Mouse (Mus musculus): ENCODE measurements at regions not wholly inside any gene's neighbourhood (a gene's known extent, or its start where the extent isn't known, plus 50 kb on each side); places are given as distances from the start of the nearest gene placed in this dataset.
A peak's percentile ranks its signal among the peaks of the same experiment; 100 is the strongest.

DNA sequence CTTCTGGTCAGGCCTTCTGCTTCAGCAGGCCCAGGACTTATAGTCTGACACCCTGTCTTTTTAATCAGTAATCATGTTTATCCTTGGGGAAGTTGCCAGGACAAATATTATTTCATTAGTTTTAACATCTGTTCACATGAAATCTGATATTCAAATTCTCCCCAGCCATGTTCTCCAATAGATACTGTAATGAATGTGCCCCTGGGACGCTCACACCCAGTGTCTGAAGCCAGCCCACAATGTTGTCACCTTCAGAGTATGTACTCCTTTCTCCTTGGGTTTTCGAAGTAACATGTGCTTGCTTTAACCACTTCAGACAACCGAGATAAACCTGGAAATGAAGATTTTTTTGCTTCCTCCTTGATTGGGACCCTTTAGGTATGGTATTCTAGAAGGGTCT lies 156.3 kb downstream of the Ackr3 start:
- no peaks in the 10 kb centered on the region for H3K36me3 ChIP-seq

DNA sequence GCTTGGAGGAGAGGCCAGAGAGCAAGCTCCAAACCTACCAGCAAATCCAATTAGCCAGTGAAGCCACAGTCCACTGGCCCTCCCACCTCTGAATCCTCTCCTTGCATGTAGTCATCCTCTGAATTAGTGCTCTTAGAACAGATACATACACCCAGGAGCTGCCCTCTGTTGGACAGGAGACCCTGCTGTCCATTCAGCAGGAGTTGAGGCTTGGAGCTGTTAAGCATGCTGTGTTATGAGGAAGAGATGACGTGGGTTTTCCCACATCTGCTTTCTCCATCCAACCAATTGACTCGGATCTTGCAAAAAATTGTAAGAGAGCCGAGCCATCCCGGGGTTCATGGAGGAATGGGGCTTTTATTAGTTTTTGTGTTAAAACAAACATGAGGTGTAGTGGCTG lies 160.7 kb downstream of the Ackr3 start:
- no peaks in the 10 kb centered on the region for H3K36me3 ChIP-seq
- 74% methylated on average over 4 of the region's 4 CpGs for WGBS
- no peaks in the 10 kb centered on the region for H3K9me3 ChIP-seq
- no peak overlapping the region for H3K27ac ChIP-seq (replicated peaks)
- no peak overlapping the region for H3K4me3 ChIP-seq
- no peaks in the 10 kb centered on the region for H3K4me1 ChIP-seq (replicated peaks)
- no peaks in the 10 kb centered on the region for H3K27me3 ChIP-seq
- H3K9ac ChIP-seq = no peak overlapping the region
- no peak overlapping the region for H3K4me2 ChIP-seq
- no peak for ATAC-seq (ENCODE audit: low read depth)

More for the DNA sequence above, 156.3 kb downstream of the Ackr3 start:
- H3K27me3 ChIP-seq = no peaks in the 10 kb centered on the region
- ATAC-seq (ENCODE audit: low read depth) = no peak
- no peak overlapping the region for H3K4me2 ChIP-seq
- H3K9ac ChIP-seq = no peak overlapping the region
- H3K4me3 ChIP-seq = no peak overlapping the region
- no peaks in the 10 kb centered on the region for H3K4me1 ChIP-seq (replicated peaks)
- no peaks in the 10 kb centered on the region for H3K9me3 ChIP-seq
- no peak overlapping the region for H3K27ac ChIP-seq (replicated peaks)
- WGBS = 83% methylated on average over 3 of the region's 3 CpGs

DNA sequence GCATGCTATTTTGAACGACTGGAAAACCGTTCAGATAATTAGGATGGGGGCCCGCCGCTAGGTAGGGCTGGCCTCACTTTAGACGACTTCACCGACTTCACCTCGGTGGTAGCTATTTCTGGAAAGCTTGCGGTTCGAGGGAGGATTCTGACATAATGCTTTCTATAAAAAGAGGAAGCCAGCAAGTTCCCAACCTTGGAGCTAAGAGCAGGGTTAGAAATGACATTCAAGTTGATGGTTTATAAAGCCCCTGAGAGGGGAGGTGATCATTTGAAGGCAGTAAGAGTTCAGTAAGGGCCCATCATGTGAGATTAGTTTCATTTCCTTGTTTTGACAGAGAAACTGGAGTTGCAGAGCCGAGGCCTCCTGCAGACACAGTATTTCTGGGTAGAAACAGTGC lies 164.8 kb downstream of the Ackr3 start:
- 90% methylated on average over 10 of the region's 10 CpGs for WGBS
- Histone ChIP-seq H3K27me3 (no peaks in the 10 kb centered on the region), H3K36me3 (no peaks in the 10 kb centered on the region), H3K4me2 (no peak overlapping the region), H3K9ac (no peak overlapping the region), H3K4me3 (no peak overlapping the region), H3K9me3 (no peaks in the 10 kb centered on the region), H3K4me1 (replicated peaks) (no peaks in the 10 kb centered on the region), H3K27ac (replicated peaks) (no peak overlapping the region)
- ATAC-seq (ENCODE audit: low read depth) = no peak

DNA sequence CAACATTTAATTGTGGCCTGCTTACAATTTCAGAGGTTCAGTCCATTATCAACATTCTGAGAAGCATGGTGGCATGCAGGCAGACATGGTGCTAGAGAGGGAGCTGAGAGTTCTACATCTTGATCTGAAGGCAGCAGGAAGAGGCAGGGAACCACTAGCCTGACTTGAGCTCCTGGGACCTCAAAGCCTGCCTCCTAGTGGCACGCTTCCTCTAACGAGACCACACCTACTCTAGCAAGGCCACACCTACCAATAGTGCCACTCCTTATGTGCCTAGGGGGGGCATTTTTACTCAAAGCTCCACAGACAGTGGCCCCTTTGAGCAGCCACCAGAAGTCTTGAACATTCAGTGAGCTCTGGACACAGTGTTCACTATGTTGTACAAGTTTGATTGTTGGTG lies 165.5 kb downstream of the Ackr3 start:
- Histone ChIP-seq H3K36me3 (no peaks in the 10 kb centered on the region), H3K27ac (replicated peaks) (no peak overlapping the region), H3K4me3 (no peak overlapping the region), H3K4me2 (no peak overlapping the region), H3K9ac (no peak overlapping the region), H3K4me1 (replicated peaks) (peaks cover 5% of the 10 kb centered on the region), H3K9me3 (no peaks in the 10 kb centered on the region), H3K27me3 (no peaks in the 10 kb centered on the region)
- ATAC-seq (ENCODE audit: low read depth) = no peak
- WGBS = 75% methylated on average over 2 of the region's 2 CpGs

DNA sequence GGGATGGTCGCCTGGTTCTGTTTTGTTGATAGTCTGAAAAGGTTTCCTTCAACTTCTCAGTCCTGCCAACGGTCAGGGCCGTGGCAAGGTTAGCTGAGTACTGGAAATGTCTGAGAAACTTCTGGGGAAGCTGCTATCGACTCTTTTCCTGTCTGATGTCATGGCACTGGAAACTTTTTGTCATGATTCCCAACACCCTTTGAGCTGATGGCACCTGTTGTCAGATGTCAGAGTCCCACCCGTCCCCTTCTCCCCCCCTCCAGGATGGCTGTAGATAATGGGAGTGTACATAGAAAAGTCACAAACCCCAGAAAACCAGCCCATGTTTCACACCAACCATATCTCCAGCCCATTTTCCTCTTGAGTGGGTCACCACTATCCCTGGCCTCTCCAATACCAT lies 167.0 kb downstream of the Ackr3 start:
- H3K27ac ChIP-seq (replicated peaks) = no peak overlapping the region
- H3K4me3 ChIP-seq = no peak overlapping the region
- H3K9ac ChIP-seq = no peak overlapping the region
- H3K9me3 ChIP-seq = no peaks in the 10 kb centered on the region
- 82% methylated on average over 5 of the region's 5 CpGs for WGBS
- ATAC-seq (ENCODE audit: low read depth) = no peak
- H3K4me1 ChIP-seq (replicated peaks) = peaks cover 15% of the 10 kb centered on the region
- no peaks in the 10 kb centered on the region for H3K27me3 ChIP-seq
- H3K36me3 ChIP-seq = no peaks in the 10 kb centered on the region
- no peak overlapping the region for H3K4me2 ChIP-seq

DNA sequence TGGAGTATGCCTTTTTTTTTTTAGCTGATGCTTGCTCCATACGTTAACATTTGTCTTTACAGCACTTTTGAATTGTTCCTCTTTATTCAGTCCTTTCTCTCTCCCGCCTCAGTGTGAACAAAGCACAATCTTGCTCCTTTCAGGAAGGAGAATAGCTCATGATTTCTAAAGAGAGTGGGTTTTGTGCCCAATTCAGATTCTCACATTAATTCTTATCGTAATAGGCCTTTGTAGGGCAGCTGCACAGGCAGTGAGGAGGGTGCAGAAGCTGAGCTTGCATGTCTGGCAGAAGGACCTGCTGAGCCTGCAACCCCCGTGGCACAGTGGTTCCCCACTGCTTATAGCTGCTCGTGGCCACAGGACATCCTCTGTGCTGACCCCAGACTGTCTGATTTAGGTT lies 169.2 kb downstream of the Ackr3 start:
- no peak overlapping the region for H3K4me3 ChIP-seq
- no peaks in the 10 kb centered on the region for H3K27me3 ChIP-seq
- no peaks in the 10 kb centered on the region for H3K9me3 ChIP-seq
- H3K36me3 ChIP-seq = no peaks in the 10 kb centered on the region
- ATAC-seq (ENCODE audit: low read depth) = no peak
- 55% methylated on average over 5 of the region's 5 CpGs for WGBS
- peaks cover 15% of the 10 kb centered on the region for H3K4me1 ChIP-seq (replicated peaks)
- no peak overlapping the region for H3K9ac ChIP-seq
- H3K4me2 ChIP-seq = no peak overlapping the region
- H3K27ac ChIP-seq (replicated peaks) = no peak overlapping the region

DNA sequence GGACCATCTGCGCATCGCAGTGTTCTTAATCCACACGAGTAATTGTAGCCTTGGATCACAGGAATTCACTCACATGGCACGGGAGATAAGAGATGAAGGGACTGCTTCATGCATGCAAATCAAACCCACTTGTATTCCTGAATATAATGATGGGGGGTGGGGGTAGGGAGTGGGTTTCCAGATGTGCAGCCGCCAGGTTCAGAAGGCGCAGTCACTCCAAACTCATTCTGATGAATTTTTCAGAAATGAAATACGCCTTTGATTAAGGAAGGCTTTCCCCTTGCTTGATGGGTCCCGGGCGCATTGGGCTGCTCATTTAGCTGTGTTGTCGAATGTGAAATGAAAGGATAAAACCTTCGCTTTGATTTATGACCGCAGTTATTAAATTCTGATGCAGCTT lies 170.7 kb downstream of the Ackr3 start:
- H3K27me3 ChIP-seq = no peaks in the 10 kb centered on the region
- no peaks in the 10 kb centered on the region for H3K9me3 ChIP-seq
- 61% methylated on average over 12 of the region's 12 CpGs for WGBS
- peaks cover 15% of the 10 kb centered on the region for H3K4me1 ChIP-seq (replicated peaks)
- H3K9ac ChIP-seq = no peak overlapping the region
- H3K27ac ChIP-seq (replicated peaks) = peak overlapping the region; percentile 82
- ATAC-seq (ENCODE audit: low read depth) = peak; percentile 77; the same call in 1 of the 2 replicates
- no peaks in the 10 kb centered on the region for H3K36me3 ChIP-seq
- H3K4me2 ChIP-seq = no peak overlapping the region
- no peak overlapping the region for H3K4me3 ChIP-seq

DNA sequence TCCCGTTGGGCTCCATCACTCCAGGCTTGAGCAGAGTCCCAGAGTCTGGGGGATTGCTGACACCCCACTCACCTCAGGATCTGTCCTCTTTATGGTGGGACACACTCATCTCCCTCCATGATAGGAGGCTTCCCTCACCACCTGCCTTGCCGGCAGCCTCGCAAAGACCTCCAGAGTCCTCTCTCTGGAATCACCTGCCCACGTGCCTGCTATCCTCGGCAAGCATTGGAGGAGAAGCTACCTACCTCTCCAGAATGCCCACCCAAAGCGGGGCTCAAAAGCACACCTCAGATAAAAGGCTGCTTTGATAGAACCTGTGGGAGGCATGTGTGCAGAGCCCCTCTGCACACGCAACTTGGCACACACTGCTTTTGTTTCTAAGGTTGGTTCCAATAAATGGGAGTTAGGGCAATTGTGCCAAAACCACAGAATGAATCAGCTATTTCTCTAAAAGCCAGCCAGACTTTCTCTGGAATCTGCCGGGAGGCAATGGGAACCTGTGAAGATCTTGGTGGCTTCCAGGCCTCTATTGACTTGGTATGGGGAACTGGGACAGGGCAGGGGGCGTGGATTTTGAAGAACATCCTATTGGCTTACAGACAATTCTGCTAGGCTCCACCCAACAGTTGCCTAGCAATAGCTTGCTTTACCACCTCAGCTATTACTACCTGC lies 176.4 kb downstream of the Ackr3 start:
- Histone ChIP-seq H3K9ac (no peak overlapping the region), H3K4me3 (no peak overlapping the region), H3K9me3 (no peaks in the 10 kb centered on the region), H3K4me2 (no peak overlapping the region), H3K36me3 (no peaks in the 10 kb centered on the region), H3K27ac (replicated peaks) (no peak overlapping the region), H3K4me1 (replicated peaks) (0 out of 2 replicates have a peak, but pooled peaks cover 3% of the 10 kb centered on the region), H3K27me3 (0 out of 2 replicates have a peak, but pooled peaks cover 6% of the 10 kb centered on the region)
- ATAC-seq (ENCODE audit: low read depth) = no peak
- 91% methylated on average over 9 of the region's 9 CpGs for WGBS

DNA sequence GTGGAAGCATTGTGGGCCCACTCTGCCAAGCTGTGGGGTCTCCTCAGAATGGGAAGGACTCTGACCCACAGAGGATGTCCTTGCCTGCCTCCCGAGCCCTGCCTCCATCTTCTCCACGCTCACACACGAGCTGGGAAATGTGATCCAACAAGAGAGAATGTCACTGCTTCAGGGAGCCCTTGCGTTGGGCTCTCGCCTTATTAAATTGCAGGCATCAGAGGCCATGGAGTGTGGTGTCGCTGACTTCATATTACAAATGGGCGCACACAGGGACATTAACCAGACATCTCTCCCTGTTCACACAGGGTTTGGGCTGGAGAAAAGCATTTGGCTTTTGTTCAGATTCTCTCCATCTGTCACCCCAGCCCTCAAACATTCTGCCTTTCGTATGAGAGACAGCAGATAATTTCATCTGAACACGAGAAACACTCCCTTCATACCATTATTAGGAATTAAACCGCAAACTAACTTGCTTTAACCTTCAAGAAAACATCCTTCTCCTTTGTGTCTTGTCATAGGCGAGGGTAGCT lies 179.2 kb downstream of the Ackr3 start:
- 73% methylated on average over 11 of the region's 11 CpGs for WGBS
- no peak for ATAC-seq (ENCODE audit: low read depth)
- no peaks in the 10 kb centered on the region for H3K9me3 ChIP-seq

DNA sequence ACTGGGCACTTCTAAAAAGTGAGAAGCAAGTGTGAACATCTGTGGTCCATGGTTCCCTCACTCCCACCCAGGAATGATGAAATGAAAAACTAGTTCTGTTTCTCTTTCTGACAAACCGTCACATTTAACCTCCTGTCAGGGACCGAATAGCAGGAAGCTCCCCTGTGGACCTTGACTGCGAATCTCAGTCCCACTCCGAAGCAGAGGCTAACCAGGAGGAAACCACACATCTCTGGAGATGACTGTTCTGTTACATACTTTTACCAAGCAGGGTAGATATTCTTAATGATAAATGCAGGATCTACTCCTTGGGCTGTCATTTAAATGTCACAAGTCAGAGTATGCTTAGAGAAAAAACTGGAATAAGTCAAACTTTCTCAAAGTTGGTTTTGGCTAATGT lies 181.2 kb downstream of the Ackr3 start:
- no peaks in the 10 kb centered on the region for H3K9me3 ChIP-seq
- no peaks in the 10 kb centered on the region for H3K36me3 ChIP-seq
- WGBS = 78% methylated on average over 4 of the region's 4 CpGs
- no peak overlapping the region for H3K4me2 ChIP-seq
- no peak overlapping the region for H3K9ac ChIP-seq
- H3K4me1 ChIP-seq (replicated peaks) = no peaks in the 10 kb centered on the region
- H3K27ac ChIP-seq (replicated peaks) = no peak overlapping the region
- ATAC-seq (ENCODE audit: low read depth) = no peak
- 0 out of 2 replicates have a peak, but pooled peaks cover 6% of the 10 kb centered on the region for H3K27me3 ChIP-seq
- H3K4me3 ChIP-seq = no peak overlapping the region

More for the DNA sequence above, 179.2 kb downstream of the Ackr3 start:
- Histone ChIP-seq H3K36me3 (no peaks in the 10 kb centered on the region), H3K27me3 (0 out of 2 replicates have a peak, but pooled peaks cover 6% of the 10 kb centered on the region), H3K4me2 (no peak overlapping the region), H3K27ac (replicated peaks) (no peak overlapping the region), H3K4me3 (no peak overlapping the region), H3K9ac (no peak overlapping the region), H3K4me1 (replicated peaks) (no peaks in the 10 kb centered on the region)

DNA sequence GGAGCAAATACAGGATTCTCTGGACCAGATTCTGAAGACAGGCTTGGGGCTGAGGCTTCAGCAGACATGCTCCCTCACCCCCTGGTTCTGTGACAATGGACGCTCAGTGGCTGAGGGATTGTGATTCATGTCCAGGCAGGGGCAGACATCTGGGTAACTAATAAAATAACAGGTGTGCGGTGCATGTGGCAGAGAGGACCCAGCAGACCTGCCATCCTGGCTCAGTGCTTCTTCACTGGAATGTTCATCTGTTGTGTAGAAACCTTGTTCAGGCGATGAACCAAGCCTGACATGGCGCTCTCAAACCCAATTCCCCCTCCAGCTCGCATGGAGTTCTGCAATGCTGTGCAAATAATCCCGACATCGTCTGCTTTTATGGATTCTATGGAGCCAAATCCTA lies 183.0 kb downstream of the Ackr3 start:
- H3K4me2 ChIP-seq = no peak overlapping the region
- WGBS = 87% methylated on average over 7 of the region's 7 CpGs
- no peaks in the 10 kb centered on the region for H3K9me3 ChIP-seq
- no peaks in the 10 kb centered on the region for H3K36me3 ChIP-seq
- no peaks in the 10 kb centered on the region for H3K4me1 ChIP-seq (replicated peaks)
- no peak overlapping the region for H3K27ac ChIP-seq (replicated peaks)
- ATAC-seq (ENCODE audit: low read depth) = no peak
- no peak overlapping the region for H3K4me3 ChIP-seq
- H3K9ac ChIP-seq = no peak overlapping the region
- no peaks in the 10 kb centered on the region for H3K27me3 ChIP-seq

DNA sequence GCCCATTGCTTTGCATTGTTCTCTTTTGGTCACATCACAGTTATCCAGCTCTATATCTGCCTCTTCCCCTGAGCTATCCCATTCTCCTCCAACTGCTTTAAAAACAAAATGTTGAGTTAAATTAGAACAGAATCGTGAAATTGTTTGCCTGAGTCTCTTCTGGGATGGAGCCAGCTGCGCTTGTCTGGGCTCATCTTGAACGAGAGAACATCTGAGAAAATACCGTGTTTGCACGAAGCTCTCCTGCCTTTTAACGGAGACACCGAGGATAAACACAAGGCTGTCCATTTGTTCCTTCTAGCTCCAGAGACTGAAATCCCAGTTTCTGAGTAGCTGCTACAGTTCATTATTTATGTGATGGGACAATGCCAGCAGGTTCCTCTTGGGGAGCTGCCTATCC lies 186.6 kb downstream of the Ackr3 start:
- WGBS = 84% methylated on average over 7 of the region's 7 CpGs
- ATAC-seq (ENCODE audit: low read depth) = no peak
- no peak overlapping the region for H3K4me3 ChIP-seq
- no peak overlapping the region for H3K9ac ChIP-seq
- no peaks in the 10 kb centered on the region for H3K27me3 ChIP-seq
- H3K9me3 ChIP-seq = no peaks in the 10 kb centered on the region
- no peak overlapping the region for H3K4me2 ChIP-seq
- H3K36me3 ChIP-seq = no peaks in the 10 kb centered on the region
- no peak overlapping the region for H3K27ac ChIP-seq (replicated peaks)
- H3K4me1 ChIP-seq (replicated peaks) = peaks cover 7% of the 10 kb centered on the region

DNA sequence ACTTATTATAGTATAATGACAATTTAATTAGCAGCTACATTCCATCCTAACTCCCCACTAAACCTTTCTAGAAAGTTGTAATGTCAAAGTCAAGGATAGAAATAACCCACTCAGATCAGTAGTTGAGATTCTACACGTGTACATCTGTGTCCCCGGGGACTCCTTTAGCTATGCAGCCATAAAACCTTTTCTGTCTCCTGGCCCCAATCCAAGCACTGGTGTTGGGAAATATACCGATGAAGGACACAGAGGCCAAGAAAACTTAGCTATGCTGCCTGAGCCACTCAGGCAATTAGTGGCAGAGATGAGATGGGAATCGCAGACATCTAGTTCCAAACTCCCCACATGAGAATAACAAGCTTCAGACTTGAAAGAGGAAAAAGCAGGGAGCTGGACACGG lies 190.1 kb downstream of the Ackr3 start:
- H3K4me1 ChIP-seq (replicated peaks) = peaks cover 21% of the 10 kb centered on the region
- H3K27ac ChIP-seq (replicated peaks) = no peak overlapping the region
- H3K9ac ChIP-seq = no peak overlapping the region
- no peak overlapping the region for H3K4me2 ChIP-seq
- no peak for ATAC-seq (ENCODE audit: low read depth)
- H3K4me3 ChIP-seq = no peak overlapping the region
- no peaks in the 10 kb centered on the region for H3K9me3 ChIP-seq
- H3K36me3 ChIP-seq = no peaks in the 10 kb centered on the region
- no peaks in the 10 kb centered on the region for H3K27me3 ChIP-seq
- 36% methylated on average over 5 of the region's 5 CpGs for WGBS
